Mouse (Mus musculus) 416B (cell line): ENCODE data around the gene Mtap.

Source experiments
- DNase-seq: peaks from one replicate; pipeline ENCODE4 v3.0.0; 2011; ENCODE audit warnings: low read depth

Mtap gene

GRCm38 (mm10) chr4:89137542-89138360, 829 bp downstream of the Mtap start:
- DNase-seq = peak; percentile 65

- DNase-seq = no peak
Observed at GRCm38 (mm10) chr4:89138361-89138651, 1.4 kb downstream of the Mtap start.

- peak; percentile 48 for DNase-seq
Observed at GRCm38 (mm10) chr4:89140832-89141231, 3.9 kb downstream of the Mtap start.

GRCm38 (mm10) chr4:89145409-89145808, 8.5 kb downstream of the Mtap start:
- peak; percentile 83 for DNase-seq

GRCm38 (mm10) chr4:89146291-89146690, 9.4 kb downstream of the Mtap start:
- peak; percentile 80 for DNase-seq

GRCm38 (mm10) chr4:89149261-89149660, 12.3 kb downstream of the Mtap start:
- peak; percentile 87 for DNase-seq

- DNase-seq = no peak
Observed at GRCm38 (mm10) chr4:89161389-89161788, 24.5 kb downstream of the Mtap start.

- DNase-seq = no peak
Observed at GRCm38 (mm10) chr4:89162496-89162895, 25.6 kb downstream of the Mtap start.

- DNase-seq = peak; percentile 32
Observed at GRCm38 (mm10) chr4:89163613-89164012, 26.7 kb downstream of the Mtap start.

- DNase-seq = peak; percentile 75
Observed at GRCm38 (mm10) chr4:89164681-89165080, 27.8 kb downstream of the Mtap start.

GRCm38 (mm10) chr4:89168877-89169276, 32.0 kb downstream of the Mtap start:
- no peak for DNase-seq

GRCm38 (mm10) chr4:89169739-89170138, 32.8 kb downstream of the Mtap start:
- no peak for DNase-seq

- no peak for DNase-seq
Observed at GRCm38 (mm10) chr4:89170931-89171330, 34.0 kb downstream of the Mtap start.

- peak; percentile 56 for DNase-seq
Observed at GRCm38 (mm10) chr4:89172873-89173605, 36.1 kb downstream of the Mtap start.

GRCm38 (mm10) chr4:89177514-89178307, 40.8 kb downstream of the Mtap start:
- peak; percentile 79 for DNase-seq

- peak; percentile 66 for DNase-seq
Observed at GRCm38 (mm10) chr4:89180121-89180520, 43.2 kb downstream of the Mtap start.

GRCm38 (mm10) chr4:89181656-89182055, 44.7 kb downstream of the Mtap start:
- DNase-seq = no peak

GRCm38 (mm10) chr4:89182486-89182885, 45.6 kb downstream of the Mtap start:
- DNase-seq = no peak

GRCm38 (mm10) chr4:89195481-89195880, 58.6 kb downstream of the Mtap start:
- peak; percentile 55 for DNase-seq

- no peak for DNase-seq
Observed at GRCm38 (mm10) chr4:89197128-89197527, 60.2 kb downstream of the Mtap start.

GRCm38 (mm10) chr4:89200806-89201205, 63.9 kb downstream of the Mtap start:
- no peak for DNase-seq

GRCm38 (mm10) chr4:89209310-89209709, 72.4 kb downstream of the Mtap start:
- DNase-seq = peak; percentile 77

- DNase-seq = no peak
Observed at GRCm38 (mm10) chr4:89210314-89210713, 73.4 kb downstream of the Mtap start.
